Mouse (Mus musculus) erythroblast, embryonic 14.5 days (primary cell): ENCODE data around the gene Lrrc32. TPM values are rescaled to one million over a fixed set of nuclear protein-coding genes. Genes with fewer than 3 reads are reported as not detected.
A peak's percentile ranks its signal among the peaks of the same experiment; 100 is the strongest.

Experiments used
- H3K27me3 ChIP-seq: 2 replicates; pipeline ENCODE4 v1.6.1; 2012; ENCODE audit warnings: inconsistent platforms; ENCODE audit not compliant: control insufficient read depth
- H3K36me3 ChIP-seq: 2 replicates; pipeline ENCODE4 v1.6.1; 2012; ENCODE audit warnings: mild to moderate bottlenecking, inconsistent platforms; ENCODE audit not compliant: control insufficient read depth
- H3K4me1 ChIP-seq: 2 replicates; pipeline ENCODE4 v1.6.1; 2012; ENCODE audit warnings: inconsistent platforms; ENCODE audit not compliant: control insufficient read depth
- H3K4me3 ChIP-seq: replicated peaks from 2 replicates; pipeline ENCODE3; 2012; ENCODE audit warnings: moderate library complexity, mild to moderate bottlenecking, inconsistent platforms
- H3K9me3 ChIP-seq: 2 replicates; pipeline ENCODE4 v1.6.1; 2012; ENCODE audit warnings: low read length, inconsistent platforms, mixed read lengths; ENCODE audit not compliant: control insufficient read depth
- GATA1 ChIP-seq: IDR thresholded peaks from 2 replicates; pipeline ENCODE4 v1.6.1; 2012; ENCODE audit warnings: low read length, inconsistent platforms, mixed read lengths
- TAL1 ChIP-seq: IDR thresholded peaks from 3 replicates; pipeline ENCODE4 v1.6.1; 2012; ENCODE audit warnings: low read length, inconsistent platforms, mixed read lengths
- polyA plus RNA-seq: library from polyadenylated mRNA; stranded (reverse); fragments of >175 nt; gene quantifications from 2 replicates; pipeline ENCODE4 v1.2.3, GENCODE M21; 2012

Gene Lrrc32
- polyA plus RNA-seq = 0.03 and 0.19 TPM in 2 replicates

DNA sequence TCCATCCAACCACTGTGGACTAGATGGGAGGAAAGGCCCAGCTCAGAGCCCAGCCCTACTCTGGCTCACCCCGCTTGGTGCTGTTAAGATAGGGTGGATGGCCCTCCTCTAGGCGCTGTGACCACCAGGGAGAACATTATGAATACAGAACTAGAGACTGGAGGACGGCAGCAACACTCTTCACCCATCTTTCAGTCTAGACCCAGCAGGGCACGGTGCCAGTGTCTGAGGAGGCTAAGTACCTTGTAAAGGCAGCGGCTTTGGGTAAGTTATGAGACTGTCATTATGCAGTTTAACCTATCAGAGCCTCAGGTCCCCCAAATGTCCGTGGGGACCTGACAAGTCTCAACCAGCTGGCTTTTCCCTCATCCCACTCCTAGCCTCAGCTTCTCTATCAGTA lies at the start of gene Lrrc32:
Gene Lrrc32, plus strand, starts transcription at position 153 of the 400 bp plus-strand sequence.
- Histone ChIP-seq H3K4me1 (peaks cover 3% of the 10 kb centered on the region), H3K4me3 (peak within 1 kb of the TSS; percentile 30), H3K36me3 (no peaks in the 10 kb centered on the region), H3K9me3 (no peaks in the 10 kb centered on the region), H3K27me3 (peaks cover 29% of the 10 kb centered on the region)
- TF ChIP-seq TAL1 (no peak), GATA1 (no peak)

- Histone ChIP-seq H3K9me3 (no peaks in the 10 kb centered on the region), H3K4me3 (no peak within 1 kb of the TSS), H3K27me3 (no peaks in the 10 kb centered on the region; the same call in 1 of the 2 replicates), H3K4me1 (no peaks in the 10 kb centered on the region), H3K36me3 (no peaks in the 10 kb centered on the region)
- TF ChIP-seq TAL1 = no peak
- TF ChIP-seq GATA1 = no peak
Measured at GRCm38 (mm10) chr7:98439956-98440466, 49.1 kb upstream of the Lrrc32 start, which contains the start of gene Gucy2d. Gene Gucy2d (plus strand): TSS chr7:98440416.

DNA sequence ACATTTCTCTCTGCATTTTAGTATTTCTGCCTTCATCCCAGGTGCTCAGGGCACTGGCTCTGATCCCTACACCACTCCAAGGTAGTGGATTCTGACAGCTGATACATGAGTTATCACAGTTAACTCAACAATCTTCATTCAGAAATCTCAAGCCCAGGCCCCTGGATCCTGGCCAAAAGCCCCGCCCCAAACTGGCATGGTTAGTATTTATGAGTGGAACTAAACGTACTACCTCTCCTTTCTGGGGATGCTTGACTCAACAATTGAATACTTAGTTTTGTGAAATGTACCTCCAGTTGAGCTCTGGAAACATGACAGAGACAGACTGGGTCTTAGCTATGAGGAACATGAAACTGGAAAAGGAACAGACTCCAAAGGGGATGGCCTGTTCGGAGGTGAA lies 42.2 kb upstream of the Lrrc32 start:
- no peaks in the 10 kb centered on the region for H3K27me3 ChIP-seq
- no peaks in the 10 kb centered on the region for H3K36me3 ChIP-seq
- no peak overlapping the region for H3K4me3 ChIP-seq
- no peaks in the 10 kb centered on the region for H3K9me3 ChIP-seq
- H3K4me1 ChIP-seq = no peaks in the 10 kb centered on the region
- no peak for TF ChIP-seq GATA1
- no peak for TF ChIP-seq TAL1

DNA sequence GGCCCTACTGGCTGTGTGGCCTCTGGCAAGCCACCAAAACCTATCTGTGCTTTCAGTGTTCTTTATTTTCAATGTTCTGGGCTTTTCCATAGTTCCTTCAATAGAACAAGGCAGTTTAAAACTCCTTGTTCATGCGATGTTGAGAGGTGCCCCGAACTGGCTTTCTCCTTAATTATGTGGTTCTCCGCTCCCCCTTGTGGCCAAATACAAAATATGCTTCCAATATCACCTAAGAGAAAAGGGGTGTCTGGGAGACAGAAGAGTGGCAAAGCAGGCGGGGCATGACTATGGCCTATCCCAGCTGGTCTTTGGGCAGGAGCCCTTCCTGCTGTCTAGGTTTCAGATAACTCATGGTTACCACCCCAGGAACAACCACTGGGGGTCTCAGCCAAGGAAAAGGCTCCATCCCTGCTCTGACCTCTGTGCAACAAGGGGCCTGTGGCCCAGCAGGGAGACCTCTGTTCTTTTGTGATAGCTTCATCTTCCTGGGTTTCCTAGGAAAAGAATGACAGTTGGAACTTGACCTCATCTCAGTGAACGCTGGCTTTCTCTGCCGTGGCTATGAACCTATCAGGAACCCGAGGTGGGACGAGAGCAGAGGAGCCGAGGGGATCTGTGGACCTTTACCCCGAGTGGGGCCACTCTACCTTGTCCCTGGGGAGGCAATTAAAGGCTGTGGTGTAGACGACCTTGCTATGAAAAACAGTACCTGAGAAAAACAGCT lies 41.3 kb upstream of the Lrrc32 start:
- H3K4me3 ChIP-seq = no peak overlapping the region
- H3K9me3 ChIP-seq = no peaks in the 10 kb centered on the region
- H3K4me1 ChIP-seq = no peaks in the 10 kb centered on the region
- H3K36me3 ChIP-seq = no peaks in the 10 kb centered on the region
- TF ChIP-seq TAL1 (no peak), GATA1 (no peak)
- no peaks in the 10 kb centered on the region for H3K27me3 ChIP-seq

DNA sequence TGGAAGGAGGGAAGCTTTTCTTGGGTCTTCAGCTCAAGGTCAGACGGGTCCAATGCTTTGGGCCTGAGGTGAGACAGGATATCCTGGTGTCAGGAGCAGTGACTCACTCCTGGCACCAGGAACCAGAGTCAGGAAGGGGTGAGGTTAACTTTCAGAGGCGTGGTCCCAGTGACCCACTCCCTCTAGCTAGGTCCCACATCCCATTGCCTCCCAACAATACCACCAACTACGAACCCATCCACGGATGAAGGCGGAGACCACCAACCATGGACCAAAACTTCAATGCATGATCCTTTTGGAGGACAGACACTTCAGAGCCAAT lies 40.8 kb upstream of the Lrrc32 start:
- Histone ChIP-seq H3K9me3 (no peaks in the 10 kb centered on the region), H3K4me3 (no peak overlapping the region), H3K27me3 (no peaks in the 10 kb centered on the region), H3K4me1 (no peaks in the 10 kb centered on the region), H3K36me3 (no peaks in the 10 kb centered on the region)
- no peak for TF ChIP-seq GATA1
- no peak for TF ChIP-seq TAL1

GRCm38 (mm10) chr7:98449696-98450095 lies 39.4 kb upstream of the Lrrc32 start:
- Histone ChIP-seq H3K36me3 (no peaks in the 10 kb centered on the region), H3K4me1 (no peaks in the 10 kb centered on the region), H3K27me3 (no peaks in the 10 kb centered on the region), H3K4me3 (no peak overlapping the region), H3K9me3 (no peaks in the 10 kb centered on the region)
- TF ChIP-seq TAL1 = no peak
- no peak for TF ChIP-seq GATA1

DNA sequence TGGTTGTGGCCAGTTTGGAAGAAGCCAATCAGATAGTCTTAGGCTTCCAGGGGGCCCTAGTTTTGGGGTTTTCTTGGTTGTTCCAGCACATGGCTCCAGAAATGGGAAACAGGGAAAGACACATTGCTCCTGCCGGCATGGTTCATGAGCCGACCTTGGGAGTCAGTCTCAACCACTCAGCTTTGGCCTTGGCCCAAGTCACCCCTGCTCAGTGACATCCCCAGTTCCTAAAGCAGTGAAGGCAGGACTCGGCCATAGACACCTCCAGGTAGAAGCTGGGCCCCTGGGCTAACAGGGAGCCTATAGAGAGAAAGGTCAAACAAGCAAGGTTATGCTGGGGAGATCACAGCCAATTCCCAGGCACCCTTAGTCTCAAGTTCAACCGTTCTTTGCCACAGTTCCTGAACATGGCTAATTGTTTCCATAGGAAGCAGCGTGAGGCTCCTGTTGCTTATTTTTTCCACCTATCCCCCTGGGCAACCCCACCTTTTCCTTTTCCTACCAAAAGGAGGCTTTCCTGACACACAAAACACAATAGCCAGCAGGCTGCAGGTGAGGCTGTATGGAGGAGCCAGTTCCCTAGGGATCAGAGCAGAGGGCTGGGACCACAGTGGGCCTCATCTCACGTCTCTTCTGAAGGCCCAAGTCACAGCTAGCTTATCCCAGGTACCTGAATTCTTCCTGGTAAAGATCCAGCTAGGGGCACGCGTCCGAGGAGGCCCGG lies 34.5 kb upstream of the Lrrc32 start:
- TF ChIP-seq TAL1 (no peak), GATA1 (no peak)
- no peak overlapping the region for H3K4me3 ChIP-seq
- H3K36me3 ChIP-seq = no peaks in the 10 kb centered on the region
- H3K4me1 ChIP-seq = no peaks in the 10 kb centered on the region
- H3K27me3 ChIP-seq = no peaks in the 10 kb centered on the region
- H3K9me3 ChIP-seq = no peaks in the 10 kb centered on the region

DNA sequence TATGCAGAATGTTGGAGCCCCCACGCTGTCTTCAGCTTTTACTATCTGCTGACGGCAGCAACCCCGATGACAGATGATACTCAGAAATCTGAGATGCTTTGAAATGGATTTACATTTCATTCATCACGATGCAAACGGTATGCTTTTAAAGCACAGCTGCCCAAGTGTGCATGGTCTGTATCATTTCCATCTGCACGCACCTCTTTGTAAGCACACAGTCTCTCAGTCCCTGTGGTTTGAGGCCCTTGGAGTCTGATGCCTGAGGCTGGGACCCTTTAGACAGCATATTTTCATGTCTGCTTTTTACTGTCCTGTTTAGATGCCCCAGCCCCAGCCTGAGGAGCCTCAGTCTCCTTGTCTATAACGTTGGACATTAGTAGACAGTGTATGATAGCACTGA lies 28.8 kb upstream of the Lrrc32 start:
- H3K9me3 ChIP-seq = no peaks in the 10 kb centered on the region
- H3K4me3 ChIP-seq = no peak overlapping the region
- no peaks in the 10 kb centered on the region for H3K36me3 ChIP-seq
- TF ChIP-seq GATA1 (no peak), TAL1 (no peak)
- H3K4me1 ChIP-seq = no peaks in the 10 kb centered on the region
- H3K27me3 ChIP-seq = no peaks in the 10 kb centered on the region

- H3K9me3 ChIP-seq = no peaks in the 10 kb centered on the region
- no peaks in the 10 kb centered on the region for H3K36me3 ChIP-seq
- no peaks in the 10 kb centered on the region for H3K4me1 ChIP-seq
- TF ChIP-seq TAL1 (no peak), GATA1 (no peak)
- no peak overlapping the region for H3K4me3 ChIP-seq
- no peaks in the 10 kb centered on the region for H3K27me3 ChIP-seq
Measured at GRCm38 (mm10) chr7:98469089-98469488, 20.0 kb upstream of the Lrrc32 start.
